Mouse (Mus musculus) bone marrow macrophage, adult 2 months (primary cell): Measurements from ENCODE around the gene Theg.

Source experiments
- CTCF ChIP-seq: IDR thresholded peaks from 2 replicates; pipeline ENCODE4 v1.5.1; 2012; ENCODE audit warnings: low read depth, mild to moderate bottlenecking, low read length, moderate library complexity
- POLR2A ChIP-seq: IDR thresholded peaks from 2 replicates; pipeline ENCODE4 v1.6.1; 2012; ENCODE audit warnings: mild to moderate bottlenecking, low read depth, low read length, borderline replicate concordance

GRCm38 (mm10) chr10:79636287-79636686 lies 49.2 kb upstream of the Theg start:
- no peak for TF ChIP-seq CTCF
- no peak for TF ChIP-seq POLR2A
